Mouse (Mus musculus) layer of hippocampus, adult 2 months (tissue): ENCODE measurements at regions not wholly inside any gene's neighbourhood (a gene's known extent, or its start where the extent isn't known, plus 50 kb on each side); places are given as distances from the start of the nearest gene placed in this dataset.
A peak's percentile ranks its signal among the peaks of the same experiment; 100 is the strongest.

Source experiments
- DNase-seq, 2 experiments: peaks; one replicate each; pipeline ENCODE4 v3.0.0; 2022; ENCODE audit warnings: low spot score in 2 of 2
- H3K27ac ChIP-seq: fragments of 200-600 bp; 2 replicates; pipeline ENCODE4 v1.8.1; 2022
- H3K4me3 ChIP-seq: fragments of 200-600 bp; 2 replicates; pipeline ENCODE4 v1.8.1; 2022; ENCODE audit warnings: mild to moderate bottlenecking
- CTCF ChIP-seq: fragments of 200-600 bp; conservative IDR thresholded peaks from 2 replicates; pipeline ENCODE4 v1.8.1; 2022; ENCODE audit warnings: antibody characterized with exemption, mild to moderate bottlenecking, moderate library complexity

DNA sequence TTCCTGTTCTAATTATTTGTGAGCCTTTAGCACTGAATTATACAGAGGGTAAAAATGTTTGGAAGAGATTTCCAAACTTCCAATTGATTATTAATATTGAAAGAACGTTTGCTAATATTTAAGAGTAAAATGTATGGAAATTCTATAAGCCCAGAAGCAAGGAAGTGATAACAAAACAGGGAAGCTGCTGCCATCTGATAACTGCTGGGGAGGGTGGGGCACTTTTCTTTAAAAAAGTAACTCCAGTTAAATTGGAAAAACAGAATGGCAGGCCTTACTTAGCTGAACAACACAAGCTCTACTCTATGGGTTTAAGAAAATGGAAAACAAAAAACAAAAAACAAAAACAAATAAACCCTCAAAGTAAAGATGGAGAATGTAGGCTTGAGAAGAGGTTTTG, 1327.7 kb downstream of the Hace1 start:
- TF ChIP-seq CTCF, result no peak
- no peak for DNase-seq
- Histone ChIP-seq H3K27ac (no peak overlapping the region), H3K4me3 (no peak overlapping the region)

DNA sequence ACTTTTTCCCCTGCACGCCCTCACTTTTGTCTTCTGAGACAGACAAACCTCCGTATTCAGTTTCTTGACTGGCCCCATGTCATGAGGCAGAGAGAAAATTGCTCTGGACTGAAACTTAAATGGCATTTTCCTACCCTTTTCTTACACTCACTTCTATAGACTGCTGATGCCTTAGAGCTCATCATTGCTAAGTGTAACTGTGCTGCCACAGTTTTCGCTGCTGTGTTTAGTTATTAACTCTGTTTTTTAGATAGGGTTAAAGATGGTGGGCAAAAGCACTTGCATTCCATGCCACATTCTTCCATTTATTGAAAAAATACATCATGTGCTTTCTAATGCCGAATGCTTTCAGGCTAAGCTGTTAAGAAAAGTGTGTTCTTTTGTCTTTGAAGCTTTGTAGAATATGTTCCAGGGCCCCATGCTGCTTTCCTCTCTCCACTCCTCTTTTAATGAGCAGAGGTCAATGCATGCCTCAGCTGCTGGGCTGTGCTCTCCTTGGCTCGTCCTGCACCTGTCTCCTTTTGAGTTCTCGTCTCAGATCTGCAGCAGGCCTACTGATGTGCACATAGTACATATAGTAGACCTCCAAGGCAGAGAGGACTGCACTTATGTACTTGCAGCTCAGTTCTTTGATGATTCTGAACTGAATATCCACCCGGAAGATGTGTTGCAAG, 1345.0 kb downstream of the Hace1 start:
- Histone ChIP-seq H3K27ac (no peak overlapping the region), H3K4me3 (no peak overlapping the region)
- DNase-seq, result no peak
- no peak for TF ChIP-seq CTCF

DNA sequence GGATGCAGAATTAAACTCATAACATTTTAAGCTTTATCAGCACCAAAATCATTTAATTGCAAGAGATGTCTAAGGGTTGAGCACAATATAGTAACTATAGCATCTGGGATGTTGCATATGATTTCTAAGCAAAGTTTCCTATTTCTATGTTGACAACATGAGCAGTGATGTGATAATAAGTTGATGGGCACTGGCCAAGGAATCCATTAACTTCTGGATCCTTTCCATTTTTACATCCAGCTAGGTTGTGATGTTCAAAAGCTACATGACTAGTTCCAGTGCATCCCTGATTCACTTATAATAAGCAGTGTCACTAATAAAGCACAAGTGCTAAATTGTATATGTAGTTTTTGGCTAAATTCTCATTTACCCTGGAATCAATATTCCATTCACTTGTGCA, 1356.7 kb downstream of the Hace1 start:
- H3K4me3 ChIP-seq, result no peak overlapping the region
- no peak for DNase-seq
- H3K27ac ChIP-seq, result no peak overlapping the region
- TF ChIP-seq CTCF, result no peak

DNA sequence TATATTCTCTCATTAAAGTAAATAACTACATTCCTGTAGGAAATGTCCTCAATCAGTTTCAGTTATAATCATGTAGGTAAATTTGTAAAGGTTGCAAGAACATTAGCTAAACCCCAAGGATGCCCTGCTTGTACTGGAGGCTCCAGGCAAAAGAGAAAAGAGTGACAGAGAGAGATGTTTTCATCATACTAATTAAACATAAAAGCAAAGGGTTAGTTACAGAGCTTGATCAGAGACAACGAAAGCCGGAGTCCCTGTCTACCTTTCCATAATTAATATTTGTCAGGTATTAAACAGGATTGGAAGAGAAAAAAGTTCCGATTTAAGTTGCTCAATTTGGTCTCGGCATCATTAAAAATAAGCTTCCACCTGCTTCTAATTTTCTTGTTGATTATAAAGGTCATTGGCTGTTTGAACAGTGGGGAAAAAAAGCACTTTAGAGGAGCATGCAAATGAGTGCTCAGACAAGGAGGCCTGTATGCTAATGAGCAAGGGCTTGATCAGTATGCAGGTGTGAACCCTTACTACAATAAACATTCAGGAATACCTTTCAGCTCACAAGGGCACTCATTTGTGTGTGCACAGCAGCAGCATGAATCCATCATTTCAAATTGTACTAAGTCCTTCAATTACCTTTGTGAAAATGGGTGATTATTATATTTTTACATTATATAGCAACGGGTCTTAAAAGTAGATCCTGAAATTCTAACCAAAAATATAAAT, 1358.8 kb downstream of the Hace1 start:
- no peak for TF ChIP-seq CTCF
- DNase-seq, result no peak
- H3K4me3 ChIP-seq, result no peak overlapping the region
- H3K27ac ChIP-seq, result no peak overlapping the region

- no peak for TF ChIP-seq CTCF
- no peak for DNase-seq
- no peak overlapping the region for H3K27ac ChIP-seq
These were observed 1361.7 kb downstream of the Hace1 start for GRCm38 (mm10) chr10:46939338-46939737.

GRCm38 (mm10) chr10:46939819-46940218, 1362.2 kb downstream of the Hace1 start:
- Histone ChIP-seq H3K27ac (no peak overlapping the region), H3K4me3 (no peak overlapping the region)
- no peak for TF ChIP-seq CTCF
- DNase-seq, result no peak

More at GRCm38 (mm10) chr10:46939338-46939737, 1361.7 kb downstream of the Hace1 start:
- H3K4me3 ChIP-seq, result no peak overlapping the region

DNA sequence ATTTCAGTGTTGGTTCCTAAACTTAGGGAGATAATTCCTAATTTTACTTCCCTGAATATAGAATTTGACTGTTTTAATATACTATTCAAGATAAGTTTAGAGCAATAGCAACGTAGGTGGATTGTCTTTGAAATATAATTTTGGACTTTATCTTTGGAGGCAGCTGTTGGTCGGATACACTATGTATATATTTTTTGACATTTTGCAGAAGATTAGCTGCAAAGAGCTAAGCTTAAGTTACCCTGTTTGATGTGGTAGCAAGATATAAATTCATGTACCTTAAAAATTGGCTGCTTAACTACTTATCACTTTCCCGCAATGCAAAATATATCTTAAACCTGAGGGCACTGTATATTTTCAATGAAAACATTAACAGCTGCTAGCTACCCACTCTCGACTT, 1375.3 kb downstream of the Hace1 start:
- no peak for DNase-seq
- TF ChIP-seq CTCF, result no peak
- no peak overlapping the region for H3K27ac ChIP-seq
- no peak overlapping the region for H3K4me3 ChIP-seq

- no peak overlapping the region for H3K4me3 ChIP-seq
- no peak for DNase-seq
- no peak overlapping the region for H3K27ac ChIP-seq
- no peak for TF ChIP-seq CTCF
These were observed 1377.1 kb downstream of the Hace1 start for GRCm38 (mm10) chr10:46954701-46955100.

DNA sequence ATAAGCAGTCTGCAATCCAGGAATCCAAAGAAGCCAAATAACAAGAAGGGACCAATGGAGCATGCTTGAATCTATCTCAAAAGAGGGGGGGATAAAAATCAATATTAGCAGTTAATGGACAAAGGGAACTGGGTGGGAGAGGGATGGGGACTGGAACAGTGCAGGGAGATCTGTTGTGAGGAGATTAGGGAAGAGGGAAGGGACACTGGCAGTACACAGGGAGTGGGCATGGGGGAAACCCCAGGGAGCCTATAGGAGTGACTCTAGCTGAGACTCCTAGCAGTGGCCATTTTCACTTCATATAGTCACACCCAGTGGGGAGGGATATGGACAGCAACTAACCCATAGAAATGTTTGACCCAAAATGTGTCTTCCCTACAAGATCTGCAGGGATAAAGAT, 1402.8 kb downstream of the Hace1 start:
- no peak for TF ChIP-seq CTCF
- Histone ChIP-seq H3K27ac (no peak overlapping the region), H3K4me3 (no peak overlapping the region)
- no peak for DNase-seq

DNA sequence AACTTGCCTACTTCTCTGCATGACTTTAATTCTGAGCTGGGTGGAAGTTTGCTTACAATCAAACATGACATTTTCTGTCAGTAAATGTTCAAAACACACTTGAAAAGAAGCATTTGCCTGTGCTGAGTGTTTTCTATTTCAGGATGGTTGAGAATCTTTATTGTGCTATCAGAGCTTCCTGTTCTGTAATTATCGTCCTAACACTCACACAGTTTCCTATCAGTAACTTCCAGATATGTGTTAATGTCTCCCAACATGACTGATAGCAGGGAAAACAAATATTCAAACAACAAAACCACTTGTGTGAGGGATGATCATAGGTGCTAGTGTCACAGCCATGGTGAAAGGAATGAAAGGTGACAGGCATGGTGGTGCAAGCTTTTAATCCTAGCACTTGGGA, 1422.1 kb downstream of the Hace1 start:
- DNase-seq, result no peak
- TF ChIP-seq CTCF, result no peak
- no peak overlapping the region for H3K4me3 ChIP-seq
- no peak overlapping the region for H3K27ac ChIP-seq

DNA sequence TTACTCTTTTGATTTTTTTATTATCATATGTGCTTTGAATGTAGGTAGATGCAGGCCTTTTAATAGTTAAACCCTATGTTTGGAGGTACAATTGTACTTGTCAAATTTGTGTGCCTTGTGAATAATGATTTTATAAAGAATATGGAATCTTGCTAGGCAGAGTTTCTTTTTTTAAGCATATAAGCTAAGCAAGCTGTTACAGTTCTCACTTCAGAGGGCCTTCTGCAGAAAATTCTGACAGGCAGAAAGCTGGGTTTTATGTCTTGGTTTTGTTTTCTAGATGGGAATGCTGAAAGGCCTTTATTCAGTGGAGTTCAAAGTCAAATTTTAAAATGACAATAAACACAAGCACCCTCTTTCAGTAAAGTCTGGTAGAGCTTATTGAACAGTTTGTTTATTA, 1451.1 kb downstream of the Hace1 start:
- Histone ChIP-seq H3K4me3 (no peak overlapping the region), H3K27ac (no peak overlapping the region)
- DNase-seq, result no peak
- TF ChIP-seq CTCF, result no peak

- H3K27ac ChIP-seq, result no peak overlapping the region
- no peak for TF ChIP-seq CTCF
- no peak overlapping the region for H3K4me3 ChIP-seq
- DNase-seq, result no peak
These were observed 1477.0 kb downstream of the Hace1 start for GRCm38 (mm10) chr10:47054672-47055071.

- no peak for TF ChIP-seq CTCF
- peak overlapping the region; percentile 74 for H3K27ac ChIP-seq
- DNase-seq, result peak in 1 of 2 experiments; percentile 36
- H3K4me3 ChIP-seq, result no peak overlapping the region; the same call in 1 of the 2 replicates
These were observed 1524.9 kb downstream of the Hace1 start for GRCm38 (mm10) chr10:47102551-47102950.
